ENCODE assay signal across 24 mouse cellular contexts in the genomic region with DNA sequence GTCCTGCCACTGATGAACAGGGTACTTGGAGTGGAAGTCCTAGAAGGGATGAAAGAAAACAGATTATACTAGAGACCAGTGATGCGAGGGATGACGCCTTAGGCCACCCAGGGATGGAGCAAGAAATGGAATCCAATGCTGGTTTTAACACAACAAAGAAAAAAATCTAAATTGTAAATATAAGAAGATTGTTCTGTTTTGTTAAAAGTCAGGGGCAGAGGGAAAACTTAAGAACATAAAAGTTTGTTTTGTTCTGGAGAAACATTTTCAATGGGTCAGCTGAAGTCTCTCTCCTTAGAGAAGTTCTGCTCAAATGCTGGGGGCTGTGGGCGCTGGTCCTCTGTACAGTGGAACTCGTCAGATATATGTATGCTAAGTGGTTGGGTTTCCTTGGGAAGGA. TPM values are rescaled to one million over a fixed set of nuclear protein-coding genes. Genes with fewer than 3 reads are reported as not detected.
DNase-seq lines count a peak whose midpoint lies in the region; ATAC-seq and TF ChIP-seq lines count a peak whose summit lies in the region.
"Had no signal": no experiment of that assay in that cellular context is flagged by ENCODE, and none has a peak within 500 bp of the region (broad histone marks: within the 10 kb centered on the region; RNA-seq: fewer than 3 reads in every experiment).

No protein-coding gene starts in this region.

- ATAC-seq in hindbrain, embryonic 16.5 days = no peak
- ATAC-seq: forebrain, embryonic 14.5 days; forebrain, embryonic 16.5 days had no signal

- H3K9ac ChIP-seq in ES-Bruce4 (ENCODE audit: low read depth, poor library complexity, severe bottlenecking) (no peak overlapping the region), ES-E14 (ENCODE audit: insufficient read depth, low read depth, low read length, poor library complexity, severe bottlenecking) (no peak overlapping the region)
- H3K9ac ChIP-seq in hindbrain, embryonic 16.5 days (ENCODE audit: low read depth, low read length) = no peak overlapping the region
- H3K9ac ChIP-seq: embryonic facial prominence, embryonic 13.5 days; embryonic facial prominence, embryonic 15.5 days; forebrain, embryonic 12.5 days had no signal

- DNase-seq in ES-E14 (ENCODE audit: low read depth, low spot score) (no peak), ZHBTc4 (ENCODE audit: low read depth, low spot score) (peak; percentile 86)
- DNase-seq in left cerebral cortex, postnatal 25 days (ENCODE audit: low spot score in 2 of 2) = no peak
- no peak for DNase-seq in layer of hippocampus, postnatal 10 days (ENCODE audit: low spot score in 2 of 2)
- DNase-seq: adrenal gland, adult 2 months; adrenal gland, postnatal 10 days; adrenal gland, postnatal 25 days; cerebellum, adult 11 months; cerebellum, adult 18-20 months; cerebellum, adult 8-10 months; cerebellum, adult 9-11 months; cerebellum, postnatal 14 days; cerebellum, postnatal 36 days; embryo, embryonic 11 days had no signal

- peaks cover 37% of the 10 kb centered on the region for H3K36me3 ChIP-seq in E14TG2a.4 (ENCODE audit: insufficient read depth, low read length)
- no peaks in the 10 kb centered on the region for H3K36me3 ChIP-seq in ES-Bruce4 (ENCODE audit: control insufficient read depth, insufficient read depth, low read length, poor library complexity, severe bottlenecking)
- no peaks in the 10 kb centered on the region for H3K36me3 ChIP-seq in ES-E14 (ENCODE audit: control insufficient read depth, insufficient read depth, low read length, poor library complexity, severe bottlenecking)
- H3K36me3 ChIP-seq in hindbrain, embryonic 16.5 days (ENCODE audit: control insufficient read depth, insufficient read depth, low read length) = peaks cover 6% of the 10 kb centered on the region; the same call in 1 of the 2 replicates

- no peaks in the 10 kb centered on the region for H3K9me3 ChIP-seq in E14TG2a.4 (ENCODE audit: low read length)
- no peaks in the 10 kb centered on the region for H3K9me3 ChIP-seq in ES-Bruce4 (replicated peaks; ENCODE audit: control insufficient read depth, insufficient read depth, low read length, poor library complexity, severe bottlenecking)
- H3K9me3 ChIP-seq in ES-E14 (ENCODE audit: control insufficient read depth, insufficient read depth, low read depth, low read length) = no peaks in the 10 kb centered on the region
- no peaks in the 10 kb centered on the region for H3K9me3 ChIP-seq in hindbrain, embryonic 16.5 days (ENCODE audit: control insufficient read depth, low read length)
- H3K9me3 ChIP-seq: embryonic facial prominence, embryonic 13.5 days; embryonic facial prominence, embryonic 15.5 days; forebrain, embryonic 10.5 days; forebrain, embryonic 12.5 days had no signal

- H3K27ac ChIP-seq in ES-Bruce4 (ENCODE audit: insufficient read depth, low read length) = 0 out of 2 replicates have a peak overlapping the region, but pooled peaks have one; percentile 30
- peak overlapping the region; percentile 34; the same call in 1 of the 2 replicates for H3K27ac ChIP-seq in ES-E14 (ENCODE audit: insufficient read depth, low read depth, low read length, poor library complexity, severe bottlenecking)
- H3K27ac ChIP-seq in hindbrain, embryonic 16.5 days (ENCODE audit: low read depth, low read length) = no peak overlapping the region
- H3K27ac ChIP-seq: embryonic facial prominence, embryonic 13.5 days; embryonic facial prominence, embryonic 15.5 days; forebrain, embryonic 10.5 days; forebrain, embryonic 12.5 days had no signal

- 0 out of 2 replicates have a peak, but pooled peaks have one; percentile 40 for TF ChIP-seq EP300 in ES-Bruce4 (IDR thresholded peaks at IDR 0.05; ENCODE audit: insufficient read depth, low read depth, low read length)

- WGBS in hindbrain, embryonic 16.5 days = 93% methylated on average over 4 of the region's 4 CpGs

- TF ChIP-seq POLR2A in ES-Bruce4 (IDR thresholded peaks at IDR 0.05; ENCODE audit: insufficient read depth, low read length) = no peak

- intact Hi-C loops in left cerebral cortex, postnatal 25 days (cut with DNase I) = no loop called here

- in situ Hi-C loops in ES-E14 (cut with MboI; ENCODE audit: low sequenced_read_pairs in 2 of 2, unreplicated experiment in 2 of 2) = no loop called here

- TF ChIP-seq CTCF in E14TG2a.4 (conservative IDR thresholded peaks at IDR 0.05; ENCODE audit: low read length) = no peak
- TF ChIP-seq CTCF in ES-Bruce4 (IDR thresholded peaks at IDR 0.05; ENCODE audit: low read depth, low read length) = no peak

- H3K4me1 ChIP-seq in E14TG2a.4 (replicated peaks; ENCODE audit: low read depth, low read length) (peaks cover 94% of the 10 kb centered on the region), ES-Bruce4 (ENCODE audit: control insufficient read depth, insufficient read depth, low read length) (peaks cover 5% of the 10 kb centered on the region), ES-E14 (ENCODE audit: control insufficient read depth in 2 of 2, insufficient read depth in 2 of 2, low read length in 2 of 2, poor library complexity in 1 of 2) (peaks cover 7 to 40% of the 10 kb centered on the region in 2 experiments)
- H3K4me1 ChIP-seq in hindbrain, embryonic 16.5 days (ENCODE audit: control insufficient read depth, insufficient read depth, low read depth, low read length) = peaks cover 12% of the 10 kb centered on the region

- H3K27me3 ChIP-seq in E14TG2a.4 (ENCODE audit: insufficient read depth, low read length) = no peaks in the 10 kb centered on the region
- H3K27me3 ChIP-seq in ES-Bruce4 (ENCODE audit: control insufficient read depth, insufficient read depth, low read length, poor library complexity, severe bottlenecking) = no peaks in the 10 kb centered on the region
- no peaks in the 10 kb centered on the region for H3K27me3 ChIP-seq in hindbrain, embryonic 16.5 days (replicated peaks; ENCODE audit: control insufficient read depth, insufficient read depth, low read length)
- H3K27me3 ChIP-seq: embryonic facial prominence, embryonic 13.5 days; embryonic facial prominence, embryonic 15.5 days; forebrain, embryonic 12.5 days had no signal

- H3K4me2 ChIP-seq in hindbrain, embryonic 16.5 days (ENCODE audit: low read length) = no peak overlapping the region
- H3K4me2 ChIP-seq: embryonic facial prominence, embryonic 13.5 days; embryonic facial prominence, embryonic 15.5 days; forebrain, embryonic 12.5 days had no signal

- H3K4me3 ChIP-seq in E14TG2a.4 (replicated peaks; ENCODE audit: low read length) (peak overlapping the region; percentile 39), ES-Bruce4 (ENCODE audit: low read depth, low read length) (no peak overlapping the region), ES-E14 (ENCODE audit: insufficient read depth in 1 of 2, low read depth in 1 of 2, low read length in 2 of 2, poor library complexity in 1 of 2, severe bottlenecking in 1 of 2) (no peak overlapping the region)
- H3K4me3 ChIP-seq in hindbrain, embryonic 16.5 days (ENCODE audit: low read length) = no peak overlapping the region
- H3K4me3 ChIP-seq: embryonic facial prominence, embryonic 13.5 days; embryonic facial prominence, embryonic 15.5 days; erythroblast, embryonic 14.5 days; forebrain, embryonic 10.5 days; forebrain, embryonic 12.5 days had no signal

TF ChIP-seq in ES-E14, 5 proteins besides CTCF, POLR2A, EP300 and RAD21:
- TF ChIP-seq ZC3H11A (IDR thresholded peaks at IDR 0.05; ENCODE audit: borderline replicate concordance, low read depth, low read length) (no peak), HCFC1 (IDR thresholded peaks at IDR 0.05; ENCODE audit: borderline replicate concordance, insufficient read depth, low read length) (no peak), ZNF384 (IDR thresholded peaks at IDR 0.05; ENCODE audit: low read depth, low read length) (no peak), MAFK (IDR thresholded peaks at IDR 0.05; ENCODE audit: insufficient read depth, low read depth, low read length) (no peak), CHD2 (IDR thresholded peaks at IDR 0.05; ENCODE audit: low read depth, low read length) (no peak)

RNA-seq across cellular contexts. Expression of a gene that starts 5.3 kb away (rescaled TPM):
- 22.8 and 24.1 TPM in 2 replicates for polyA plus RNA-seq in ES-Bruce4 (2011; ENCODE audit: insufficient read depth, insufficient read length, low read depth, missing spikeins)
- total RNA-seq in ES-E14 (2012; rRNA removed) = 8.8 and 12.9 TPM in 2 replicates
- total RNA-seq in left cerebral cortex, postnatal 25 days (2021) = 1 to 10 TPM; 9.1 to 9.7 TPM
- 10 to 100 TPM; 16.9 to 19.5 TPM for total RNA-seq in layer of hippocampus, postnatal 10 days (2021)
- 26.9 and 28.1 TPM in 2 replicates for polyA plus RNA-seq in hindbrain, embryonic 16.5 days (2015; fragmentation: Nextera tagmentation; extraction: Ambion mirVana)
